Mouse (Mus musculus): ENCODE results near the gene Stim2.

- TF ChIP-seq CTCF (IDR thresholded peaks at IDR 0.05; ENCODE audit: low read depth, low read length) (no peak), POLR2A (IDR thresholded peaks at IDR 0.05; ENCODE audit: extremely low read depth, insufficient read depth, low read length) (no peak)
Measured at GRCm38 (mm10) chr5:53957348-53957747, 41.0 kb upstream of the Stim2 start.

Measured in liver, adult 2 months (tissue).